Mouse (Mus musculus) retina, postnatal 7 days (tissue): ENCODE data around the gene Lsp1.

Source experiments
- DNase-seq: peaks from one replicate; pipeline ENCODE4 v3.0.0-alpha.2; 2012; ENCODE audit warnings: low read depth, low spot score

The Lsp1 gene

DNA sequence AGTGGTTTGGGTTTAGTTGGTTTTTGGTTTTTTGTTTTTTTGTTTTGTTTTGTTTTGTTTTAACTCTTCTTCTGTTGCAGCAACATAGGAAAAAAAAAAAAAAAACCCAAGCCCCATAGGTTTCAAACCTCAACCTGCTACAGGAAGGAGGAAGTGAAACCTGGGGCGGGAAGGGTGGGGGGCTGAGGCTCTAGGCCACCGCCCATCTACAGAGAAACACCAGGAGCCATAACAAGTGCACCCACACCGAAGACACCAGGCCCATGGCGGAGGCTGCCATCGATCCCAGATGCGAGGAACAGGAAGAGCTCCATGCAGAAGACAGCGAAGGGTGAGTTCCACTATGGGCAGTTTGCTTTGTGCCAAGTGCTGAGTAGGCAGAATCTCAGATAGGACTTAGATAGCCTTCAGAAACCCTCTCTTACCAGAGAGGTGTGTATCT lies at the start of gene Lsp1:
Gene Lsp1 (plus strand): TSS at position 174 of the 442 bp plus-strand sequence.
- no peak for DNase-seq

DNA sequence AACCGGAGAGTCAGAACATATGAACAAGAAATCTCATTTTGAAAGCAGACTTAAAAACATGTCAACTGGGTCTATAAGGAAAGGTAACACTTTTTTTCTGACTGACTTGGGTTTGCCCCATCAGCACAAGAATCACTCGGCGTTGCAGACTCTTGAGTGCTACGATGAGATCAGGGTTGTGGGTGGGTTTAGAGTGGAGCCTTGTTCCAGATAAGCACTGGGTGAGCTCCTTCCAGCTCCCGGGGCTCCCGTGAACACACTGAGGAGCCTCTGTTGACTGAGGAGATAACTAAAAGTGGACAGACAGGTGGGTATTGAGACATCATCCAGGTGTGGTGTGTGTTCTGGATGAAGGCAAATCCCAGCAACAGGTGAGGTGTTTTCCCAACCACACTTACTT lies 47.3 kb upstream of the Lsp1 start:
- DNase-seq: no peak

DNA sequence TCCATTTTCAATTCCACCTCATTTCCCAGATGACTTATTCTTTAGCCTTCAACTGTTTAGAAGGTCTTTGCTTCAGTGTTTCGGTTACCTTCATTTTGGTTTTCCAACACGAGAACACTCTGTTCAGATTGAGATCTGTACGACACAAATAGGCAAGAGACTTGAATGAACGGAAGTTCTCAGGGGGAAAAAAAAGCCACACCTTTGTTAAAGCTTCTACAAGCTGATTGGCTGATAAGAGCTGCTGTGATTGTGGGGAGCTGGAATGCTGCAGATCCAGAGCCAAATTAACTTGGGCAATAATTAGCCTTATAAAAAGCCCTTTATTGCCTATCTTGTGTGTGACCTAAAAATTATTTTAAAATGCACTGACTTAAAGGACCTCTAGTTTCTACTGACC lies 45.3 kb upstream of the Lsp1 start:
- DNase-seq: no peak

DNA sequence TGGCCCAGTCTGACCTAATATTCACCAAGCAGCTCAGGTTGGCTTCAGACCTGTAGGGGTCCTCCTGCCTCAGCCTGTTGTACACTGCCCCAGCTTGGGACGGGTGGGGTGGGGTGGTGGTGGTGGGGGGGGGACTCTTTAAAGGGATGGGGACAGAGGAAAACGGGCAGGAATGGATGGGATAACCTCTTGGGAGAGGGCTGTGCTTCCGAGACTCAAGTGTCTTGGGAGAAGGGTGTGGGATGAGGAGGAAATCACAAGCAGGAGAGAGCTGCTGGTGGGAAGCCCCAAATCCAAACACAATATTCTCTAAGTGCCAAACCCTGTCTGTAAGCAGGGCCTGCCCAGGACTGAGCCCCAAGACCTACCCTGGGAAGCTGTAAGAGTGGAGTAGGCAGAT lies 44.4 kb upstream of the Lsp1 start:
- no peak for DNase-seq

DNA sequence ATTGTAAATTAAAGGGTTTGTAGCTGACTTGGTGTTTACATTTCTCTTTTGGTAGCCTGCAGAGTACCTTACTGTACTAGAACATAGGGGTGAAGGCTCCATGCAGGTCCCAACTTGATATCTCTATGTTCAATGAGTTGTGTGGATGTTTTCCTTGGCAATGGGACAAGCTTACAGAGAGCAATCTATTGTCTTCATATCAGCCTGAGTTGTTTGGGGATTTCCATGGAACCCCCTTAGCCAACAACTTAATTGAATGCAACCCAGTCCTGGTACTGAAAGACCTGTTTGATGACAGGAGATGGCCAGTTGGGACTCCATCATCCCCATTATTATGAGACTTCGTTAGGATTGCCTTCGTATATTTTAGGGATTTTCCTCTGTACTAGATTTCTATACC lies 42.6 kb upstream of the Lsp1 start:
- no peak for DNase-seq

DNA sequence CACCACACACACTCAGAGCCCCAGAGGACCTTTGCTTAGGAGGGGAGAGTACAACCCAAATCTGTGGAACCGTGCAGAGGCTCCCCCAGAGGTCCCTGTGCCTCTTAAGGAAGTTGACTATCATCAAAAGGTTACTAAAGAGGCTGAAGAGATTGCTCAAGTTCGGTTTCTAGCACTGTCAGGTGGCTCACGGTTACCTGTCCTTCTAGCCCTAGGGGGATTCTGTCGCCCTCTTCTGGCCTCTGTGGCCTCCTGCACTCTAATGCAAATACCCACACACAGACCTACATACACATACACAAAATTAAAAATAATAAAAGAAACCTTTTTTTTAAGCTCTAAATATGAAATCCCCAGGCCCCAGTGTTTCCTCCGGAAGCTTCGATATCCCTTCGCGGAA lies 41.9 kb upstream of the Lsp1 start:
- no peak for DNase-seq

DNA sequence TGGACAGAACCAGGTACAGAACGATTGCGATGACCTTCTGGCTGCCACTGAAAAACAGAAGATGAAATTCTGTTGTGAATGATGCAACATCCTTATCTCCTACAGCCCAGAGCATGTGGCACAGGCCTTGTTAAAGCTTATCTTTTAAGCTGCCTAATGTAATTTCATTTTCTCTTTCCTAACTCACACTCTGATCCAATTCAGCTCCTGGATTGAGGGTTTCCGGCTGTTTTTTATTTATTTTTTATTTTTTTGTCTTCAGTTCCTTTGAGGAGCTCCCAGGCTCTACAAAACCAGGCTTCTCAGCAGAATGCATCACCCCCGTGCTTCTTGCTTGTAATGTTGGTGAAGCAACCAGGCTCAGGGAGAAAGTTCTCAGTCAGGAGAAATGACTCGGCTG lies 40.7 kb upstream of the Lsp1 start:
- no peak for DNase-seq

DNA sequence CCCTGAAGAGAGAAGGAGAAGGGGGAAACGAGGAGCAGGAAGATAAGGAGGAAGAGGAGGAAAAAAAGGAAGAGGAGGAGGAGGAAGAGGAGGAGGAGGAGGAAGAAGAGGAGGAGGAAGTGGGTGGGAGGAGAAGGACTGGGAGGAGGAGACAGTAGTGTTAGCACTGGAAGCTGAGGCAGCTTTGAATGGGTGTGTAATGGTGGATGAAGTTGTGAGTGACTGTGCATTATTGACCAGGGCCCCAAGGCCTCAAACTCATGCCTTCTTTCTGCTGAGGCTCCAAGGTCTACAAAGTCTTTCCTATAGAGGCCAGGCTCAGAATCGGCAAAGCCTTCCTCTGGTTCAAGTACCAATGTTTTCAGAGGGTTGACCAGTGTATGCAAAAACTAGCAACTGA lies 38.8 kb upstream of the Lsp1 start:
- no peak for DNase-seq

DNA sequence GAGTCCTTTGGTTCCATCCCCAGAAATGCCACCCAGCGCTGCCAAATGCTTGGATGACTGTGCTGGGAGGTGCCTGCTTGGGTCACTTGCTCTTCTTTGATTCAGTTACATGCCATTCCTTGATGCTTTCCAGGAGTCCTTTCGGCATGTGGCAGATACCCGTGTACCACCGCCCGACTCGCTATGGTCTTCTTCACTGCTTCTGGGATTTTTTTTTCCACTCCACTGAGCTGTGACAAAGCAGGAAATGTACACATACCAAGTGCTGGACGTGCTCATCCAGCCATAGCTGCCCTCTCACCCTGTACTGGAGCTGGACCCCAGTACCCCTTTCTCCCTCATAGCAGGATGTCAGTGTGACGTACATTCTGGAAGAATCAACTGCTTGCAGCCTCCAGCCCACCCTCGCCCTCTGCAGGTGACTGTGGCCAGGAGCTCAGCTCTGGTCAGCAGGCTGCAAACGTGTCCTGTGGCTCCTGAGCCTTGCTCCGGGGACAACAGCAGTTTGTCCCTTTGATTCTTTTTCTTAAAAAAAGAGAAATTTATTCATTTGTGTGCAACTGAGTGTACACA lies 34.9 kb upstream of the Lsp1 start:
- no peak for DNase-seq

DNA sequence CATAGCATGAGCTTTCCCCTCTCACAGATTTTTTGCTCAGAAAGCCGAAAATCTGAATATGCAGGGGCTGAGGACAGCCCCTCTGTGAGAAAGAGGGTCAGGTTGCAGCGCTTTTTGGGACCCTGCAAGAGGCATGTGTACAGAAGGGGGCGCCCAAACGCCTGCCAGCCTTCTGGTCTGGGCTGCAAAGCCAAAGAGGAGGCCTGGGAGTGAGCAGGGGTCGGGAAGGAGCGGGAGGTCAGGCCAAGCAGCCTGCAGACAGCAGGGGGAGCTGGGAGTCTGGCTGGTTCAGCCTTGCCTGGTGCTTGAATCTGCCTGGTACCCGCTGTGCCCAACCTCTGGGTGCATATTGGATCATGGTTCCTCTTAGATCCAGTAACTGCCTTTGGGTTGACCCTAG lies 32.4 kb upstream of the Lsp1 start:
- DNase-seq: no peak

DNA sequence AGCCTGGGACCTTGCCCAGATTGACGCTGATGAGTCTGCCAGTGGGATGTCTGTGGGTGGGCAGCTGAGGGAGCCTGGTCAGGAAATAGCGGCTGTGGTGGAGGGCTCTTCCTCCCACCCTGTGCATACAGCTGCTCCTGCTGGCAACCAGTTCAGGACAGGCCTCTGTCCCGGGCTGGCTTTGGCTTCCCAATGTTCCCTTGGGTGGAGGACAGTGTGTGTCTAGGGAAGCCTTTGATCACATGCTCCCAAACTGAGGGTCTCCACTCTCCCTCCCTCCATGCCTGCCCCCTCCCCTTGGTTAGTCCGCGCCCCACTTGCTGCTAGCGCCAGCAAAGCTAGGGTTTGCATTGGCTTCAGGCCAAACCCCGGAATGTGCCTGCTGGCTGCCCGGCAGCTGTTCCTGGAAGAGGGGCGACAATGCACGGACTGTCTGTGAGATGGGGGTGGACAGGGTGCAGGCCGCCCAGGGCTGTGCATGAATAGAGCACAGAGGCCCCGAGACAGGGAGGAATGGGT lies 30.4 kb upstream of the Lsp1 start:
- no peak for DNase-seq

DNA sequence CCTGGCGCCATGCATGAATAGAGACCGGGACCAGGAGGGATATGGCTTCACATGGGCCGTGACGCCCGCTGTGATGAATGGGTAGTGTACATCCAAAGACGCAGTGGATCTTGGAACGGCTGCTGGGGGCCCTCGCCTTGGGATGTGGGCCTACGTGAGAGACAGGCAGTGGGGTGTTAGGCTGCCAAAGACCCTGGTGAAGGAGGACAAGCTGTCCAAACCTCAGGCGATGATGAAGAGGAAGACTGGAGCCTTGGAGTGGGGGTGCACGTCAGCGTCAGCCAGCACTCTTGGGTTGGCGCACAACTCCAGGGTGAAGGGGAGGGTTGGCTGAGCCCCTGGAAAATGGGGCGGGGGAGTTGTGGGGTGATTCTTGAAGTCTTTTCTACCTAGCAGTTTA lies 29.5 kb upstream of the Lsp1 start:
- DNase-seq: no peak

DNA sequence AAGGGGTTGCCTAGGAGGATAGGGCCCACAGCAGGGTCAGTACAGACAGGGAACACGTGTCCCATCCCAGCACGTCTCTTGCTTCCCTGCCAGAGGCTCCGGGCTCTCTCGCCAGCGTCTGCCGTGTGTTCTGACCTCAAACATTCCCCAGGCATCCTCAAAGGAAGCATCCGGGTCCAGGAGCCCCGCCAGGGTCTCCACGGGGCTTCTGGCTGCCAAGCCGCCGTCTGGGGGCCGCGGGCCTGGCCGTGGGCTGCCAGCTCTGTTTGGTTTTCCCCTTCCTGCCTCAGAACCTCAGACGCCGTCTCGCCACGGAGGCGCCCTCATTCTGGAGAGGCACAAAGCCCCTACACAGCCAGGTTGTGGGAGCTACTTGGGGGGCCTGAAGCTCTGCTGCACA lies 27.0 kb upstream of the Lsp1 start:
- DNase-seq: no peak

DNA sequence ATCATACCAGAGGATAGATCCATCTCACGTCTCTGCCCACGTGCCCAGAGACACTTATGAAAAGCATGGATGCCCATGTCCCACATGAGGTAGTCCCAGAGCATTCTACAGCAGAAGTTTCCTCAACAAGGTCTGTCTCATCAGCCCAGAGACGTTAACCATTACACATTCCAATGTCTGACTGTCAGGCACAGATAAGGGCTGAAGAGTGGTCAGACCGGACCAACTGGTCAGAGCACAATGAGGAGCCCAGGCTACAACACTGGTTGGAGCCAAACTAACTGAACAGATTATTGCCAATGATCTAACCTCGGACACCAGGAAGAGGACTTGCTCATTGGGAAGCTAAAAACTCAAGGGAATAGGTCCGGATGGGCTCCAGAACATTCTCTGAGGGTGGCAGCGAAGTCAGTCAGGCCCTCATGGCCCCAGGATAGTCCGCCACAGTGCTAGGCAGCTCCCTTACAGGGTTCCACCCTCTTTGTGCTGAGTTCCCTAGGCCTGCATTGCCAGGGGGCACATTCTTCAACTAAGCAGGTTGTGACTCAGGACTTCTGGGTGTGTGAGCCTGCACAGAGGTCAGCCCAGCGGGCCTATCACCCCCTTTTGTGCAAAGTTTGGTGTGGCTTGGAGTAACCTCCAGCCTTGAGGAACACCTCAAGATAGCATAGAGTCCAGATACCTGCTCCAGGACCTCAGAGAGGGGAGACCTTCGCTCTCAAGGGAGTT lies 26.3 kb upstream of the Lsp1 start, which contains the start of gene Syt8:
Gene Syt8 (plus strand): TSS at position 714 of the 729 bp plus-strand sequence.
- no peak for DNase-seq

DNA sequence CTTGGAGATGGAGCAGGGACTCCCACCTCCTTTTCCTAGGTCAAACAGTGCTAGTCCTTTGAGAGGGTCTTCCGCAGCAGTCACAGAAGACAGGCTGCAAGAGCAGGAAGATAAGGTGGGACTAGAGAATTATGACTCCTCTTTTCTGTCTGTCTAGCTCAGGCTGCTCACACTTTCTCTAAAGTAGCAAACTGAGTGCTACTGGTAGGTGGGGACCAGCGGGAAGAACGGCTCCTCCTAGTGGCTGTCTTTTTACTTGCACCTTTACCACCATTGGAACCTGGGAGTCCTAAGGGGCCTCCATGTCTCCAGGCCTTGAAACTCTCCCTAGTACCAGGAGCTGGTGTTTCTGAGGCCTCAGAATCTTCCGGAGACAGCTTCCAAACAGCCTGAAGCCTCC lies 25.1 kb upstream of the Lsp1 start:
- DNase-seq: peak; percentile 51

DNA sequence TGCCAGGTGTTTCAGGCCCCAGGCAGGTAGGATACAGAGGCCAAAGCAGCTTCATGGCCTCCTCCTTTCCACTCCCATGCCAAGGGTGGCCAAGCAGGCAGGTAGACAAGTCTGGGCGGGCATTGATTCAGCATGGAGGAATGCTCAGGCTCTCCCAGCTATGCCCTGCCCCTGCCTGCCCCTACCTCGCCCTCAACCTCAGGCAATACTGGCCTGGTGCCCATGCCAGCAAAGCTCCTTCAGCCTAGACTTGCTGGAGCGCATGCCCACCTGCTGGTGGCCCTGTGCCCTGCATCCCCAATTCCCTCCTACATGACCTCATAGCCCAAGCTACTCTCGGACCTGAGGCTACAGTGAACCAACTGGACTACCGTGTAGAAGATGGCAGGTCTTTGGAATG lies 23.3 kb upstream of the Lsp1 start:
- no peak for DNase-seq

DNA sequence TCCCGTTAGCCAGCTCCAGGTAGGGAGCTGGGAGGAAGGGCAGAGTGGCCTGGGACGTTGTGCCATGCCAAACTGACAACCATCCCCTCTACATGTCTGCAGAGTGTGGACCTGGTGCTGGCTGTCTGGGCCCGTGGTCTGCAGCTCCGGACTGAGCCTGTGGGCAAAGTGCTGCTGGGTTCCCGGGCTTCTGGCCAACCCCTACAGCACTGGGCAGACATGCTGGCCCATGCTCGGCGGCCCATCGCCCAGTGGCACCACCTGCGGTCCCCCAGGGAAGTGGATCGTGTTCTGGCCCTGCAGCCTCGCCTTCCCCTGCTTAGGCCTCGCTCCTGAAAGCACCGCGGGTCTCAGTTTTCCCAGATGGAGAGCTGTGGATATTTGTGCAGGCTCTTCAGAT lies 20.6 kb upstream of the Lsp1 start:
- no peak for DNase-seq

DNA sequence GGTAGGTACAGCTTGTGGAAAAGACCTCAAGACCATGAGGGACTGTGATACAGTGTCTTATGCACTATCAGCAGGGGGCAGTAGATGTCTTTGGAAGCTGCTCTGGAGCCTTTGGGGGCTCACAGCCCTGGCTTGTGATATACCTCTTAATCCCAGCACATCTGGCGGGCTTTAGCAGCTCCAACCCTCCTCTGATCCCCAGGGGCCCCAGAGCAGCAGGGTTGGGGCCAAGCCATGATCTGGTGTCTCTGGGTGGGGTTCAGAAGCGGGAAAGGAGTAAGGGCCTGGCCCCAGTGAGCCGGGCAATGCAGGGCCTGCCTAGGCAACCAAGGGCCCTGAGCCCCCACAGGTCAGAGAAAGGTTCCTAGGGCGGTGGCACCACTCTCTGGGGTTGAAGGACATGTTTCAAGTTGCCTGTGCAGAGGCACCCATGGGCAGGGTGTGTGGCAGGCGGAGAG lies 19.9 kb upstream of the Lsp1 start:
- DNase-seq: no peak

DNA sequence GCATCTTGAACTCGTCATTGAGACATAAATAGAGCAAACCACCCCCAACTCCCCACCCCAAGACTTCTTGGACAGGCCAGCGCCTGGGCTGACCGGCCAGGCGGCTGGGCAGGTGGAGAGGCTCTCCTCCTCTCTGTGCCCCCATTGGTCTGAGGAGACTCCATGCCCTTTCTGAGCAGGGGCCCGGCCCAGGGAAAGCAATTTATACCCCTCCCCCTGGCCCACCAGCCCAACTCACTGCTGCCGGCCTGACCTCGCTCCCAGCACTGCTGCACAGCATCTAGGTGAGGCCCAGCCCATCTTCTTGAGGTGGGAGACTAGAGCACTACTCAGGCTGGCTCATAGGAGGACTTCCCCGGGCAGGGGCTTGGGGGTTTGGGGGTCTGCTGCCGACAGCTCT lies 19.0 kb upstream of the Lsp1 start, which contains the start of gene Tnni2:
Gene Tnni2 (plus strand): TSS at position 224 of the 400 bp plus-strand sequence.
- no peak for DNase-seq

DNA sequence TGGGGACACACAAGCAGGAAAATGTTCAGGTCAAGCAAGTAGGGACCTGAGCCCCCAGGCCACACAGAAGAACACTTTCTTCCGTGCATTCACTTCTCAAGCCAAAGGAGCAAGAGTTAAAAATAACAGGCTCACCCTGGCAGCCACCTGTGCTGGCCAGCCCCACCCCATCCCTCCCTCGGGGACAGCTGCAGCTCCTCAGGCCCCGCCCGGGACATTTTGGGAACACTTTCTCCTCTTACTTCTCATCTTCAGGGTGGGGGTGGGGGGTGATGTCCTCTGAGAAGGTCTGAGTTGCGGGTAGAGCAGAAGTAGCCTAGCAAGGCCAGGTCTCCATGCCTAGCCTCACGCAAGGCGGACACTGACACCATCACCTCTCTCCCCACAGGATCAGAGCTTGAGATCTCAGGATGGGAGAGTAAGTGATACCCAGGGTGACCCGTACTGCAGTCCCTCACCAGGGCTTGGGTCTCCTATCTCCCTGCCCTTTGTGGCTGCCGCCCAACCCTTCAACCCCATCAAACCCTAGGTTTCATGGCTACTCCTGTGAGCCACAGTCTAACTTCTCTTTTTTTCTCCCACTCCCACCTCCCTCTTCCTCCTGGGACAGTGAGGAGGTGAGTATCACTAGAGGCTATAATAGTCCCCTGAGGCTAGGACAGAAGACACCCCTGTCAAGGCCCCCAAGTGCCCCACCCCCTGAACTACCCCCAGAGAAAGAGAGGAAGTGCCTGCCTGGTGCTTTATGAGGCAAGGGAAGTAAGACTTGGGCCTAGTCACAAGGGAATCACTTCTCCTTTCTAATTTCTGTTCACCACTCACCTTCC lies 18.3 kb upstream of the Lsp1 start:
- DNase-seq: no peak

DNA sequence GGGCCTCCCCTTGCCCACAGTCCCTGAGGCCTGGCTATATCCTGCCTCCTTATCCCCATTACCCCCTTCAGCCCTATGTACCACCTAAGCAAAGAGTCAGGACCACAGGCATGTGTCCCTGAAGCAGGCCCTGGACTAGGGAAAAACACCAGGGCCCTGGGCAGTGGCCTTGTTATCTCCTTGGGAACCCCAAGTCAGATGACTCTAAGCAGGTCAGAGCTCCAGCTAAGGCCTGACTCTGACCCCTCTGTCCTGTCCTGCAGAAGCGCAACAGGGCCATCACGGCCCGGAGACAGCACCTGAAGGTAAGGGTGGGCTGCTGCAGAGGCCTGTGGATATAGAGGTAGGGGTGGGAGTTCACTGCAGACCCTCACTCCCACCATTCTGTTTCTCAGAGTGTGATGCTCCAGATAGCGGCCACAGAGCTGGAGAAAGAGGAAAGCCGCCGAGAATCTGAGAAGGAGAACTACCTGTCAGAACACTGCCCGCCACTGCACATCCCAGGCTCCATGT lies 17.6 kb upstream of the Lsp1 start:
- no peak for DNase-seq

DNA sequence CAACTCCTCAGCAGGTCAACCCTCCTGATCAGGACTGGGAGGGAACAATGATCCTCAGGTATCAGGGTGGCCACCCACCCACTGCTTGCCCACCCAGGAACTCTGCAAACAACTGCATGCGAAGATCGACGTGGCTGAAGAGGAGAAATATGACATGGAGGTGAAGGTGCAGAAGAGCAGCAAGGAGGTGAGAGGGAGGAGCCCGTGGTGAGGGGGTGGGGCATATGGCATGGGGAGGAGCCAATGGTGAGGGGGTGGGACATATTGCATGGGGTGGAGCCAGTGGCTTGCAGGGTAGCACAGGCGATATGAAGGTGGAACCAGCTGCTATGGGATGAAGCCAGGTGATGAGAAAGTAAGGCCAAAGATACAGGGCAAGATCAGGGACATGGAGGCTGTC lies 17.1 kb upstream of the Lsp1 start:
- DNase-seq: no peak
